Mouse (Mus musculus): Measurements from ENCODE around the gene Prtg.

Prtg gene

DNA sequence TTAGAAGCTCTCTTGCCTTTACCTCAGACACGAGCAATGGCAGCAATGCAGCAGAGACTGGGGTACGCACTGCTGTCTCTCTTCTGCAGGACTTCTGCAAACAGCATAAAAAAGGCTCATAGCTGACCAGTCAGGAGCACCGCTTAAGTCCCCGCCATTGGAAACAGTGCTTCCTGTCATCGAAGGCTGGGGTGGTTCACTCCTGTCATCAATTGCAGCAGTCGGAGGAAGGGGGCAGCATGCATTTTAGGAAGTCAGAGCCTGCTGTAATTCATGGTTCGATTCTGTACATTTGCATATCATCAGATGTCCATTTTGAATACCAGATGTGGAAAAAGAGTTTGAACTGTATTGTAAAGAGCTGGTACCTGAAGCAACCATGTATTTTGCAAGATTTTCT is 109.1 kb downstream of the Prtg start:
- DNase-seq (ENCODE audit: low read depth) = no peak

DNA sequence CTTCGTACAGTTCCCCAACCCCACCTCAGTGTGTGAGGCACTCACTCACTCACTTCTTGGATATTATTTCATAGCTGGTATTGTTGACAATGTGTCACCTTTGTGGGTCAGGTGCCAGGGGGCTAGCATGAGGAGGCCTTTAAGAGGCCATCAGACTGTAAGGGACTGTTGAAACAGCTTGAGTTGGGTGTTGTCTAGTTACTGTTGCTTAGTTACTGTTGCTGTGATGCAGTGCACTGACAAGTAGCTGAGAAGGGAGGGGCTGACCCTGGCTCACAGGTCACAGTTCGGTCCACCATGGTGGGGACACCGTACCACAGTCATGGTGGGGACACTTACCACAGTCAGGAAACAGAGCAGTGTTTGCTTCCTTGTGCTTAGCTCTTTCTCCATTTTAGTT is 116.4 kb downstream of the Prtg start:
- DNase-seq (ENCODE audit: low read depth) = no peak

DNA sequence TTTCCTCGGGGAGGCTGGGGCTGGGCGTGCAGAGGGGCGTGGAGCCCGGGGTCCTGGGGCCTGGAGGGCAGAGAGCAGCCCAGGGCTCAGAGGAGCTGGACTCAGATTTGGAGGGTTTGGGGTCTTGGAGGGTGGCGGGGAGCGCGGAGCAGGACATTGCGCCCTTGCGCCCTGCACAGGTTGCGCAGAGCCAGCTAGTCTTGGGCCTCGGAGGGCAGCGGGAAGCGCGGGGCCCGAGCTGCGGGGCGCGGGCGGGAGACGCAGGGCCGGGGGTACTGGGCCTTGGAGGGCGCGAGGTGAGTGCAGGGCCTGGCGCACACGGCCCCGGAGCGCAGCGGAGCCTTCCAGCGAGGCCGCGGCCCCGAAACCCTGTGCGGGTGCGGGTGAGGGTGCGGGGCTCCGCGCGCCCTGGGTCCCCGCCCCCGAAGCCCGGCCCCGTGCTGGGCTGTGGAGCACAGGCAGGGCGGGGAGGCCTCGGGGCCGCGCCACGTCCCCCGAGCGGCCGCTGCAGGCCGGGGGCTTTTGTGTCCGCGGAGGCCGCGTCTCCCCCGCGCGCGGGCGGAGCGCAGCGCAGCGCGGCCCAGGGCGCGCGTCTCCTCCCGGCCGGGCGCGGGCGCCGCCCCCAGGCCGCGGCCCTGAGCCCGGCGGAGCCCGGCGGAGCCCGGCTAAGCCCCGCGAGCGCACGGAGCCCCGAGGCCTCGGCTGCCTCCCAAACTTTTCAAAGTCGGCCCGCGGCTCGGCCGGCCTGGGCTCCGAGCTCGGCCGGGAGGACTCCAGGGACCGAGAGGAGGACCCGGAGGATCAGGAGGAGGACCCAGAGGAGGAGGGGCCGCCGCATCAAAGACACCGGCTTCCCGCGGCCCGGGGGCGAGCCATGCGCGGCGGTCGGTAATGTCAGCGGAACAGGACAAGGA is 118.6 kb downstream of the Prtg start, which contains the start of gene Pygo1:
TSS of gene Pygo1 (plus strand) at position 625 of the 914 bp plus-strand sequence.
- DNase-seq (ENCODE audit: low read depth) = no peak

DNA sequence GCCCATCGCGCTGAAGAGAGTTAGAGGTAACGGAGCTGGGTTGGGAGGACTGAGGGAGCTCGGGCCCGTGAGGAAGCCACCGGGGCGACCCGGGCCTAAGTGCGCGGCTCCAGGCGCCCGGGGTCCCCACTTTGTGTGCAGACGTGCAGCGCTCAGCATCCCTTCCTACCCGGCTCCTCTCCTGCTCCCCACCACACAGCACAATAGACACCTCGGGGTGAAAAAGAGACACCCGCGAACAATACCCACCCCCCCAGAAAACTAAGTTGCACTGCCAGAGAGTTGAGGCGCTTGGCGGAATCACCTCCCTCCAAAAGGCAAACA is 119.2 kb downstream of the Prtg start:
- DNase-seq (ENCODE audit: low read depth) = no peak

DNA sequence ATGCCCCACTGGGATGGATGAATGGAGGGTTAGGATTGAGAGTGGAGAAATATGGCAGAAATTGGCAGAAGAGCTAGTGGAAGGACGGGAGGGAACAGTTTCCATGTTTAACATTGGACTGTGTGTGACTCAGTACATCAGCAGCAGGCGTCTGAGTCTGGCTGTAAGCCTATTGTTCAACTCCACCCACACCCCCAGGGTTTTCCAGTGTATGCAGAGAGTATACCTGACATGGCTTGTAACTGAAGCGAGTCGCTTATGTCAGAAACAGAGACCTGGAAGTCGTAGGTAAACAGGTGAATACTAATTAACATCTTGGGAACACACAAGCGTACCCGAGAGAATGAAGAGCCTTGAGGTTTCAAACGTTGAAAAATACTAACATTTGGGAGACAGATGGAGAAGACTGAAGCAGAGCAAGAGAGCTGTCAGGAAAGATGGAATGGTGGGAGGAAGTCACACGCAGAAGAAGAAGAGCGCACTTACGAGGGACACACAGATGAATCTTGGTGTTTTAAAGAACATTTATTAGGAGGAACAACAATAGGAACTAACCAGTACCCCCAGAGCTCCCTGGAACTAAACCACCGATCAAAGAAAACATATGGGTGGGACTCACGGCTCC is 124.6 kb downstream of the Prtg start:
- DNase-seq (ENCODE audit: low read depth) = no peak

DNA sequence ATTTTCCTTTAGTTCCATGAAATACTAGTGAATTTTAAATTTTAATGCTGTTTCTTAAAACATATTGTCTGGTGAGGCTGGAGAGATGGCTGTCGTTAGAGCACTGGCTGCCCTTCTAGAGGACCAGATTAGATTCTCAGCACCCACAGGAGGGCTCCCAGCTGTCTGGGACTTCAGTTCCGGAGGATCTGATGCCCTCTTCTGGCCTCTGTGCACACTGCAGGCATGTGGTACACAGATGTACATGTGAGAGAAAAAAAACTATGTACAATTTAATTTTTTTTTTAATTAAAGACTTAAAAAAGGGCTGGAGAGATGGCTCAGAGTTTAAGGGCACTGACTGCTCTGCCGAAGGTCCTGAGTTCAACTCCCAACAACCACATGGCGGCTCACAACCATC is 128.6 kb downstream of the Prtg start:
- no peak for DNase-seq (ENCODE audit: low read depth)

DNA sequence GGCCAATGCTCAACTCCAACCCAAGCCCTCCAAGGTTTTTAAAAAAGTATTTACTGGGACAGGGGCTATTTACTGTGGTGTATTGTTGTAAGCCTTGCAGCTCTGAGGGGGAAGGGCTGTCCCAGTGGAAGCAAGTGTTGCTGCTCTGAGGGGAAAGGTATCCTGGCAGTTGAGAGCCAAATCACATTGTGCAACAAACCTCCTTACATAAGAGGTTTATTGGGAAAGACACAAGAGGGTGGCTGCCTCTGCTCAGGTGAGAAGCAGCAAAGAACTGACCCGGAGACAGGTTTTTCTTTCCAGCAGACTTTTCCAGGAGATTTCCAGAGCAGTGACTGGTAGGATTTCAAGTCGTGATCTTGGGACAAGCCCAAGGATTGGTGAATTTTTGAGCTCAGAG is 129.6 kb downstream of the Prtg start:
- no peak for DNase-seq (ENCODE audit: low read depth)

DNA sequence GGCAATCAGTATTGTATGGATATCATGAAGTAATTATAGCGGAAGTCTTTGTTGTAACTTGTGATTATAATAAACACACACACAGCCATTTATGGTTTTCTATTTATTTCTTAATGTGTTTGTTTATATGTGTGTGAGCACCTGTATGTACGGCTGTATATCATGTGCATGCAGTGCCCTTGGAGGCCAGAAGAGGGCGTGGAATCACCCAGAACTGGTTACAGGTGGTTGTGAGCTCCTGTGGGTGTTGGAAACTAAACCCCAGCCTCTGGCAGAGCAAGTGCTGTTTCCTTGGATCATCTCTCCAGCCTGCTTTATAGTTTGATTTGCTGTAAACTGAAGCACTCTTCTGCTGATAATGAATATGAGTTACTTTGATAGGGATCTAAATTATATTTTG is 136.8 kb downstream of the Prtg start:
- DNase-seq (ENCODE audit: low read depth) = no peak

DNA sequence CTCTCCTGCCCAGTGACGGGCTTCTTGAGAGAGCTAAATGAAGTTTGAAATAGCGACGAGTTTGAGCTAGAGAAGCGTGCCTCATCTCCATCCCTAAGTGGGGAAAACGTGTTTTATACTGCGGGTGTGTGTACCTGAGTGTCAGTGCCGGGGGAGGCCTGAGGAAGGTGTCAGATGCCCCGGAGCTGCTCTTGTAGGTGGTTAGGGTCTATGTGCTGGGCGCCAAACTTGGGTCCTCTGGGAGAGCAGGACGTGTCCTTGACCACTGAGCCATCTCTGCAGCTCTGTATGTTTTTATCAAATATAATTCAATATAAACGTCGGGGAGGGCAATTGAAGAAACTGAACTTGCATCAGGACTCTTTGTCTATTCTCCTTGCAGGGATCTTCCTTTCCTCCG is 137.6 kb downstream of the Prtg start:
- no peak for DNase-seq (ENCODE audit: low read depth)

DNA sequence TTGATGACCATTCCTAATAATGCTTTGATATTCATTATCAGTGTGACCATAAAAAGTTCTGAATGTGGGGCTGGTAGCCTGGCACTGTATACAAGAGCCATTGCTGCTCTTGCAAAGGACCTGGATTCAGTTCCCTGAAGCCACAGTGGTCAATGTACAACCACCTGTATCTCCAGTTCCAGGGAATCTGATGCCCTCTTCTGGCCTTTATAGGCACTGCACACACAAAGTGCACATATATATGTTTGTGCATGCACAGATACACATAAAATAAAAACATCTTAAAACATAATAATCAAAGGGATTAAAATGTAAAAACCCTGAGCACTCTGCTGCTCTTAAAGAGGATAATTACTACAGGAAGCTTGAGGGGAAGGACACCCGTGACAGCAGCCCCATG is 140.3 kb downstream of the Prtg start:
- DNase-seq (ENCODE audit: low read depth) = no peak

DNA sequence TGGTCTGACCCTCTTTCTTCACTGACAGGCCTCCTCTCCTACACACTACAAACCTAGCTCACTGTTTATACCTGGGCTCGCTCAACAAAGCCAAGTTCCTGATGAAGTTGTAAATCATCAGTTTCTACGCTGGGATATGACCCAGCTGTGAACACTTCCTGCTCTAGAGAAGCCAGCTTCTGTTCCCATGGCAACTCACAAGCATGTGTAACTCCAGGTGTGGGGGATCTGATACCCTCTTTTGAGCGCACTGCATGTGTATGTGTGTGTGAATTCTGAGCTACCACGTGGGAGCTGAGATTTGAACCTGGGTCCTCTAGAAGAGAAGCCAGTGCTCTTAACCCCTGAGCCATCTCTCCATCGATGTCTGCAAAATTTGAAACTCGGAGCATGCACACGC is 142.9 kb downstream of the Prtg start:
- DNase-seq (ENCODE audit: low read depth) = no peak

DNA sequence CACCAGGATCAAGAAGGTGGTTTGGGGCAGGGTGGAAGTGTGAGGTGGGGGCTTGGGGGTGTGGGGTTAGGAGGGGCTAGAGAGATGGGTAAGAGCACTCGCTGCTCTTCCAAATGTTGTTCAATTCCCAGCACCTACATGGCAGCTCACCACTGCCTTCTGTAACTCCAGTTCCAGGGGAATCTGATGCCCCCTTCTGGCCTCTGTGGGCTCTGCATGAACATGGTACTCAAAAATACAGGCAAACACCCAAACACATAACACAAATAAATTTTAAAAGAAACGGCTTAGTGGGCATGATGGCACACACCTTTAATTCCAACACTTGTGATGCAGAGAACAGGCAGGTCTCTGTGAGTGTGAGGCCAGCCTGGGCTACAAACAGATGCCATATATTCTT is 148.1 kb downstream of the Prtg start:
- no peak for DNase-seq (ENCODE audit: low read depth)

DNA sequence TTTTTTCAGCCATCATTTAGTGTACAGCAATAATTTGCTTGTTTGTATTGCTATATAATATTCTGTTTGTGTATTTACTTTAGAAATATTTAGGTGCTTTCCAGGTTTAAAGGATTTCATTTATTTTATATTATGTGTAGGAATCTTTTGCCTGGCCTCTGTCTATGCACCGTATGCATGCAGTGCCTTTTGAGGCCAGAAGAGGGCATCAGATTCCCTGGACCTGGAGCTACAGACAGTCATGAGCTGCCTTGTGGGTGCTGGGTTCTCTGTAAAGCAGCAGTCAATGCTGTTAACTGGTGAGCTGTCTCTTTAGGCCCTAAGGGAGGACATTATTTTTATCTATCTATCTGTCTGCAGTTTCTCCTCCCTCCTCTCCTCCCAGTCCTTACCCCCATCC is 148.9 kb downstream of the Prtg start:
- DNase-seq (ENCODE audit: low read depth) = peak; percentile 34

DNA sequence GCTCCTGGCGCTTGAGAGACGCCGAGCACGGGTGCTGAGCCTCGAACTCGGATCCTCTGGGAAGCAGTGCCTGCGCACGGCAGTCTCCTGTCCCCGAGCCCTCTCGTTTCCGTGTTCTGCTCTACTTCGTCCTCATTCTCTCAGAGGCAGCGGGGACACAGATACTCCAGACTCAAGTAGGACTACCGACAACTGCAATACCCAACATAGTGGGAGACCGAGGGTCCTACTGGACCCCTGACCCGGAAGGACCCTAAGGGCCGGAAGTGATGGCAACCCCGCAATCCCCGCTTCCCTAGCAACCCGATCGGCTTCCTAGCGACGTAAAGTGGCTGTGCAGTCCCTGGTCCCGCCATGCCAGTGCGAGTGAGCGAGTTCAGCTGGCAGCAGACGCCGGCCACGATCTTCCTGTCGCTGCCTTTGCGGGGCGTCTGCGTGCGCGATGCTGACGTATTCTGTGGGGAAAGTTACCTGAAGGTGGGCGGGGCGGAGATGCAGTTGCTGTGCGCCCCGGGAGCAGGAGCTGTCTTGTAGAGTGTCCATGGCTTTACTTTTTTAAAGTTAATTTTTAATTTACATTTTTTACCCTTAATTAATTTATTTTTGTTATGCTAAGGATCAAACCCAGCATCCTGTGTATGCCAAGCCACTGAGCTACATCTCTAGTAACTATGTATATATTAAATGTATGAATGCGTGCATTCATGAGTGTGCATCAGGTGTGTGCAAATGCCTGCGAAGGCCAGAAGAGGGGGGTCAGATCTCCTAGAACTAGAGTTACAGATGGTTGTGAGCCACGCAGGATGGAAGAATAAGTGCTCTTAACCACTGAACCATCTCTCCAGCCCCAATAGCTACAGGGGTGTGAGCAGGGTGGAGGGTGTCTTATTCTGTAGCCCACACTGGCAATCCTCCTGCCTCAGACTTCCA is 152.1 kb downstream of the Prtg start, which contains the start of the genes Dyx1c1 and Gm44503:
TSS of gene Dyx1c1 (plus strand) at position 265 of the 930 bp plus-strand sequence.
TSS of gene Gm44503 (plus strand) at position 332 of the 930 bp plus-strand sequence.
- DNase-seq (ENCODE audit: low read depth) = peak; percentile 45

DNA sequence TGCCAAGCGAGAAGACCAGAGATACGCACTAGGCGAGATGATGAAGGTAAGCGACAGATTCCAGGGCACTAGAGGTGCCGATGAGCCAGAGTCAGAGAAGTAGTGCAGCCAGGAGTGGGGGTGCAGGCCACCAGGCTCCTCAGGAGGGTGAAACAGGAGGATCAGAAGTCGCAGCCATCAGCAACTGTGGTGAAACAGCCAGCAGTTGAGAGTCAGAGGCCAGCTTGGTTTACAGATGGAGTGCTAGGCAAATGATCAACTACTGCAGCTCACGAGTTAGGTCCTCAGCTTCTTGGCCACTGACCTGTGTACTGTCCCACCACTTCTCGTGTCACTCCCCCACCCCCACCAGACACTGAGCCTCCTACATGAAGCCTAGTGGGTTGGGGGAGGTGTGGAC is 154.7 kb downstream of the Prtg start:
- DNase-seq (ENCODE audit: low read depth) = no peak

DNA sequence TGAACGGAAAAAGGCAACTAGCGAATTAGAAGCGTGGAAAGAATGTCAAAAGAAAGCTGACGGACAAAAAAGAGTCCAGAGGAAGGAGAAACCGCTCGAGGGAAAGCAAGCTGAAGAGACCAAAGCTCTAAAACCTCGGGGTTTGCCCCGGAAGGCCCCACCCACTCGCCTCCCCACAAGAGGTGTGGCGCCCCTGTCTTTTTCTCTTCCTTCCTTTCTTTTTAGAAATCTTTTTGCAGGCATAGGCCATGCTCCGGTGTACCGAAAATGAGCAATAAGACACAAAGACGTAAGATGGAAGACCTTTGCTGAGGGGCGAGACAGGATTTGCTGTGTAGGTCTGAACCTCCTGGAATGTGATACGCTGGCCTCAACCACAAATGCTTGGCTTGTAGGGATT is 155.3 kb downstream of the Prtg start:
- DNase-seq (ENCODE audit: low read depth) = no peak
